Mouse (Mus musculus) stomach, embryonic 14.5 days (tissue): ENCODE measurements around the gene Kctd11. TPM values are rescaled to one million over a fixed set of nuclear protein-coding genes. Genes with fewer than 3 reads are reported as not detected.
A peak's percentile ranks its signal among the peaks of the same experiment; 100 is the strongest.

Experiments
- ATAC-seq: fragments of 200-750 bp; cut with Nextera tagmentation; 2 replicates; pipeline ENCODE4 v1.8.0; 2017; ENCODE audit warnings: low read depth, moderate TSS enrichment; ENCODE audit not compliant: insufficient number of reproducible peaks, insufficient read depth, low FRiP score
- H3K27ac ChIP-seq: fragments of 300-500 bp; sonication (generic); 2 replicates; pipeline ENCODE4 v1.5.1; 2014; ENCODE audit warnings: mild to moderate bottlenecking, low read length, moderate library complexity, mixed read lengths
- H3K27me3 ChIP-seq: fragments of 300-500 bp; sonication (generic); 2 replicates; pipeline ENCODE4 v1.6.1; 2014; ENCODE audit warnings: low read length, control low read depth, mixed read lengths; ENCODE audit not compliant: control insufficient read depth, insufficient read depth
- H3K36me3 ChIP-seq: fragments of 300-500 bp; sonication (generic); 2 replicates; pipeline ENCODE4 v1.6.1; 2014; ENCODE audit warnings: mild to moderate bottlenecking, control low read depth, low read length, moderate library complexity, mixed read lengths; ENCODE audit not compliant: control insufficient read depth, insufficient read depth
- H3K4me1 ChIP-seq: fragments of 300-500 bp; sonication (generic); 2 replicates; pipeline ENCODE4 v1.6.1; 2014; ENCODE audit warnings: low read length, control low read depth, mixed read lengths; ENCODE audit not compliant: control insufficient read depth, insufficient read depth
- H3K4me2 ChIP-seq: fragments of 300-500 bp; sonication (generic); replicated peaks from 2 replicates; pipeline ENCODE4 v1.6.1; 2014; ENCODE audit warnings: low read depth, low read length, control low read depth
- H3K4me3 ChIP-seq: fragments of 300-500 bp; sonication (generic); 2 replicates; pipeline ENCODE4 v1.5.1; 2014; ENCODE audit warnings: low read depth, low read length, control low read depth
- H3K9ac ChIP-seq: fragments of 300-500 bp; sonication (generic); replicated peaks from 2 replicates; pipeline ENCODE4 v1.6.1; 2014; ENCODE audit warnings: low read depth, mild to moderate bottlenecking, control low read depth, low read length, moderate library complexity, mixed read lengths
- H3K9me3 ChIP-seq: fragments of 300-500 bp; sonication (generic); 2 replicates; pipeline ENCODE4 v1.6.1; 2016; ENCODE audit warnings: low read depth, low read length, control low read depth; ENCODE audit not compliant: control insufficient read depth
- WGBS: fragments of 180-500 bp; shearing (Covaris S2); extraction: QIAGEN DNeasy Blood & Tissue Kit; methylation state at CpG from one replicate; pipeline ENCODE4 v1.1.7; 2014; 5-methylcytosine and 5-hydroxymethylcytosine counted together
- polyA plus RNA-seq: library from polyadenylated mRNA; unstranded; fragments of >200 nt; fragmentation: Nextera tagmentation; extraction: Ambion mirVana; gene quantifications from 2 replicates; pipeline ENCODE4 v1.2.1, GENCODE M21; 2014

The Kctd11 gene
- polyA plus RNA-seq, 1 experiment from 2014 or later: 5.0 TPM

- Histone ChIP-seq H3K9ac (peak overlapping the region; percentile 25; the same call in 1 of the 2 replicates), H3K4me1 (peaks cover 22% of the 10 kb centered on the region), H3K4me2 (peak overlapping the region; percentile 71), H3K4me3 (peak overlapping the region; percentile 37), H3K27ac (peak overlapping the region; percentile 89), H3K36me3 (no peaks in the 10 kb centered on the region), H3K9me3 (no peaks in the 10 kb centered on the region), H3K27me3 (no peaks in the 10 kb centered on the region)
- WGBS: under 1% methylated on average over 18 of the region's 18 CpGs
- ATAC-seq: peak; percentile 43; the same call in 1 of the 2 replicates
Observed at GRCm38 (mm10) chr11:69880506-69880852, 727 bp downstream of the Kctd11 start.

DNA sequence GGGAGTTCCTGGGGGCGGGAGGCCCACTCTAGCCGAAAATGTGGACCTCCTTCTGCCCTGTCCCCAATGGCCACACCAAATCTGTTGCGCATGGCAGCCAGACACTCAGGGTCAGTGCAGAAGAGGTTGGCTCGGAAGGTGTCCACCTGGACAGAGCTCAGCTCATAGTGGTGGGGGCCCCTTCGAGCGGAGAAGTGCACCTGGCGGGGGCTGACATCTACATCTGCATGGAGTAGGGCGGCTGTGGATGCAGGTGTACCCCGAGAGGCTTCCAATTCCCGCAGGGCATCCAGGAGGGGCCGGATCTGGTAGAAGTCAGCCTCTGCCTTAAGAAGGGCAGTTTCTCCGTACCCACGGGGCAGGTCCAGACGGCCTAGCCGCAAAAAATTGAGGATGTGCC, 1.5 kb downstream of the Kctd11 start:
- peaks cover 23% of the 10 kb centered on the region for H3K4me1 ChIP-seq
- no peak overlapping the region for H3K27ac ChIP-seq
- H3K36me3 ChIP-seq: no peaks in the 10 kb centered on the region
- whole genome bisulfite sequencing: 46% methylated on average over 15 of the region's 15 CpGs
- H3K9me3 ChIP-seq: no peaks in the 10 kb centered on the region
- no peak for ATAC-seq
- no peaks in the 10 kb centered on the region for H3K27me3 ChIP-seq
- H3K4me3 ChIP-seq: peak overlapping the region; percentile 37
- H3K4me2 ChIP-seq: peak overlapping the region; percentile 71
- H3K9ac ChIP-seq: peak overlapping the region; percentile 25; the same call in 1 of the 2 replicates

GRCm38 (mm10) chr11:69878952-69879351, 2.3 kb downstream of the Kctd11 start:
- peak overlapping the region; percentile 71 for H3K4me2 ChIP-seq
- 83% methylated on average over 6 of the region's 6 CpGs for WGBS
- H3K9ac ChIP-seq: no peak overlapping the region
- peak overlapping the region; percentile 37 for H3K4me3 ChIP-seq
- no peak for ATAC-seq
- H3K27ac ChIP-seq: 0 out of 2 replicates have a peak overlapping the region, but pooled peaks have one; percentile 7
- H3K4me1 ChIP-seq: peaks cover 23% of the 10 kb centered on the region
- no peaks in the 10 kb centered on the region for H3K27me3 ChIP-seq
- no peaks in the 10 kb centered on the region for H3K9me3 ChIP-seq
- H3K36me3 ChIP-seq: no peaks in the 10 kb centered on the region

GRCm38 (mm10) chr11:69878399-69878798, 2.8 kb downstream of the Kctd11 start:
- Histone ChIP-seq H3K36me3 (no peaks in the 10 kb centered on the region), H3K9me3 (no peaks in the 10 kb centered on the region), H3K9ac (no peak overlapping the region), H3K4me2 (no peak overlapping the region), H3K27ac (0 out of 2 replicates have a peak overlapping the region, but pooled peaks have one; percentile 7), H3K4me1 (peaks cover 23% of the 10 kb centered on the region), H3K27me3 (no peaks in the 10 kb centered on the region), H3K4me3 (no peak overlapping the region)
- 78% methylated on average over 3 of the region's 3 CpGs for WGBS
- no peak for ATAC-seq

DNA sequence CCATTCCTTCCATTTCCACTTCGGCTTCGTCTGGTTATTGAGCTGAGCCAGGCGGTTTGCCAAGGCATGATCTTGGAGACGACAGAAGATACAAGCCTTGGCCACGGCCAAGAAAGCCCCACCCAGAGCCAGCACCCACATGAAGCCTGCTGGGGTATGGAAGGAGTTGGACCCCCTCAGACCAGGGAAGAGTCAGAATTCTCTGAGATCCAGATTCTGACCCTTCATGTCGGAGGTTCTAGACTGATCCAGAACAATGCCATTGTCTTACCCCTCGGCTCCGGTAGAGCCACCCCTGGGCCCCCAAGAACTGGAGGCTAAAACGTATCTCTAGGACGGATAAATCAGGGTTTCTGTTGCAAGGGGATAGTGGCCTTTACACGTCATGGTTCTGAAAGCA, 3.3 kb downstream of the Kctd11 start, which contains the start of gene Tmem95:
Gene Tmem95 (minus strand): TSS at position 141 of the 400 bp plus-strand sequence.
- no peaks in the 10 kb centered on the region for H3K27me3 ChIP-seq
- no peak within 1 kb of the TSS for H3K9ac ChIP-seq
- no peak within 1 kb of the TSS for H3K4me3 ChIP-seq
- H3K27ac ChIP-seq: 0 out of 2 replicates have a peak within 1 kb of the TSS, but pooled peaks have one; percentile 28
- H3K4me1 ChIP-seq: peaks cover 23% of the 10 kb centered on the region
- H3K36me3 ChIP-seq: no peaks in the 10 kb centered on the region
- ATAC-seq: no peak
- peak within 1 kb of the TSS; percentile 19 for H3K4me2 ChIP-seq
- H3K9me3 ChIP-seq: no peaks in the 10 kb centered on the region
- WGBS: 85% methylated on average over 11 of the region's 11 CpGs

- peaks cover 23% of the 10 kb centered on the region for H3K4me1 ChIP-seq
- H3K27me3 ChIP-seq: no peaks in the 10 kb centered on the region
- H3K27ac ChIP-seq: peak overlapping the region; percentile 28; the same call in 1 of the 2 replicates
- H3K36me3 ChIP-seq: no peaks in the 10 kb centered on the region
- 3% methylated on average over 12 of the region's 12 CpGs for WGBS
- H3K9ac ChIP-seq: no peak overlapping the region
- H3K9me3 ChIP-seq: no peaks in the 10 kb centered on the region
- no peak overlapping the region for H3K4me3 ChIP-seq
- ATAC-seq: no peak
- peak overlapping the region; percentile 19 for H3K4me2 ChIP-seq
Observed at GRCm38 (mm10) chr11:69876867-69877266, 4.3 kb downstream of the Kctd11 start.

- Histone ChIP-seq H3K4me1 (peaks cover 20% of the 10 kb centered on the region), H3K9me3 (no peaks in the 10 kb centered on the region), H3K4me2 (no peak overlapping the region), H3K9ac (no peak overlapping the region), H3K27ac (peak overlapping the region; percentile 28; the same call in 1 of the 2 replicates), H3K4me3 (no peak overlapping the region), H3K36me3 (no peaks in the 10 kb centered on the region), H3K27me3 (no peaks in the 10 kb centered on the region)
- 36% methylated on average over 7 of the region's 7 CpGs for WGBS
- no peak for ATAC-seq
Observed at GRCm38 (mm10) chr11:69876186-69876585, 5.0 kb downstream of the Kctd11 start.

DNA sequence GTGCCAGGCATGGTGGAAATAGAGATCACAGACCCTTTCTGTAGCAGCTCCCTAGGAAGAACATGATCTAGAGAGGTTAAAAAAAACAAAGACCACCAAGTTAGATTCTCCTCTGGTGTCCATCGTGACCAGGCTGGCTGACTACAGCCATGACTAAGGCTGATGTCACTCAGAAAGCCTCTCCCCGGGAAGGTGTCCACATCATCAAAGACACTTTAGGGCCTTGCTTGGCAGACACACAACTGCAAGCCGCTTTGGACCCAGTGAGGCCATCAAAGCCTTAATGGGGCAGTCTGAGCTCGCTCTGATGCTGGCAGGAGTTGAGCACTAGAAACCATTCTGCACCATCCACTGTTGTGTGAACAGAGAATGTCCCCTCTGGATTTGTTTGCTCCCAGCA, 8.8 kb downstream of the Kctd11 start:
- 81% methylated on average over 4 of the region's 4 CpGs for WGBS
- H3K27me3 ChIP-seq: no peaks in the 10 kb centered on the region
- no peak for ATAC-seq
- H3K27ac ChIP-seq: no peak overlapping the region
- H3K9me3 ChIP-seq: no peaks in the 10 kb centered on the region
- H3K4me2 ChIP-seq: no peak overlapping the region
- no peak overlapping the region for H3K4me3 ChIP-seq
- no peaks in the 10 kb centered on the region for H3K36me3 ChIP-seq
- H3K9ac ChIP-seq: no peak overlapping the region
- peaks cover 7% of the 10 kb centered on the region; the same call in 1 of the 2 replicates for H3K4me1 ChIP-seq

GRCm38 (mm10) chr11:69871822-69872221, 9.4 kb downstream of the Kctd11 start:
- peaks cover 7% of the 10 kb centered on the region; the same call in 1 of the 2 replicates for H3K4me1 ChIP-seq
- whole genome bisulfite sequencing: 87% methylated on average over 7 of the region's 7 CpGs
- H3K4me3 ChIP-seq: no peak overlapping the region
- no peaks in the 10 kb centered on the region for H3K27me3 ChIP-seq
- no peak overlapping the region for H3K9ac ChIP-seq
- no peak for ATAC-seq
- H3K4me2 ChIP-seq: no peak overlapping the region
- no peak overlapping the region for H3K27ac ChIP-seq
- no peaks in the 10 kb centered on the region for H3K9me3 ChIP-seq
- H3K36me3 ChIP-seq: no peaks in the 10 kb centered on the region
